Mouse (Mus musculus) testis, postnatal 14 days (tissue): ENCODE measurements around the gene Elovl6.

Experiments used
- DNase-seq: peaks from one replicate; pipeline ENCODE4 v3.0.0; 2021; ENCODE audit warnings: low spot score

Gene Elovl6

GRCm38 (mm10) chr3:129566013-129566412, 33.9 kb downstream of the Elovl6 start:
- DNase-seq = no peak

GRCm38 (mm10) chr3:129566876-129567275, 34.7 kb downstream of the Elovl6 start:
- DNase-seq = peak; percentile 17

GRCm38 (mm10) chr3:129568506-129568905, 36.4 kb downstream of the Elovl6 start:
- DNase-seq = no peak

DNA sequence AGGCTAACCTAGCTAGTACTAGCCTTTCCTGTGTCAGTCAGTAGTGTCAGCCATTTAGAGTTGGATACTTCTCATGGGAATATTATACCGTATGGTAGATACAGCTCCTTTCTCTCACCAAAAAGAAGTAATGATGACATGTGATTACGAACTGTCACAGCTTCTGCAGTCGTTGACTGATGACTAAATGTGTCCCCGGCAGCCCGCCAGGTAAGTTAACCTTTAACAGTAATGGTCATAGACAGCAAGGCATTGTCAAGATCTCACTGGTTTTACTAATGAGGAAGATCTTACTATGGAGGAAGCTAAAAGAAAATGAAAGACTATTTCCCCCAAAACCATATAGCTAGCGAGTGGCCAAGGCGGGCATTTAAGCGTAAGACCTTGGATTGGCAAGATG, 38.8 kb downstream of the Elovl6 start:
- no peak for DNase-seq

DNA sequence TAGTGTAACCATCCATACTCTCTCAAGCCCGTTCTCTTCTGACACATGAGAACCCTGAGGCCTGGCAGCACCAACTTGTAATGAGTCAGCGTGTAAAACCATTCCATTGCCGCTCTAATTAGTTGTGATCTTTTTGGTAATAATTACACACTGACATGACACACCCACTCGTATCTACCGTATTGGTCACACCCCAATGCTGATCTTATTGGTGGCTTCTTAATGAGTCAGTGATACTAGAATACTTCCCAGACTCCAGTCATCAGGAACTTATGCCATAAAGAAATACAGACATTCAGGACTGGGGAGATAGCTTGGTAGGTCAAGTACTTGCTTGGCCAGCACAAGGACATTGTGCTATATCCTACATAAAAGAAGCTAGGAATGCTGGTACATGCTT, 39.5 kb downstream of the Elovl6 start:
- no peak for DNase-seq

GRCm38 (mm10) chr3:129572959-129573358, 40.8 kb downstream of the Elovl6 start:
- no peak for DNase-seq

DNA sequence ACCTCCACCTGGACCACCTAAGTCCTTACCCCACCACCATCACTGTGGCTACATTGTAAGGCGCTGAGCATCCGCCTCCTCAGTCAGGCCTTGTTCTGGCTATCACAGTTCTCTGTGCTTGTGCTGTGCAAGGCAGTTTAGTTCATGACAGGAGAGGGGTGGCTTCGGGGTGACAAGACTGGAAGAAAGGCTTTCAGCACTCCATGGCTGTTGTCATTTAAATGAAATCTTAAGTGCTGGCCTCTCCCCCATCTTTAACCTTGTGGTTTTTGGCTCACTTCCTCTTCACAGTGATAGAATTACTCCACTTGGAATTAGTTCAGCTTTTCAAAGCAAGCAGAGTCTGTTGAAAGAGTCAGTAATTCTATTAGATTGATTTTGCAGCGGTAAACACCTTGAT, 41.5 kb downstream of the Elovl6 start:
- DNase-seq = no peak

DNA sequence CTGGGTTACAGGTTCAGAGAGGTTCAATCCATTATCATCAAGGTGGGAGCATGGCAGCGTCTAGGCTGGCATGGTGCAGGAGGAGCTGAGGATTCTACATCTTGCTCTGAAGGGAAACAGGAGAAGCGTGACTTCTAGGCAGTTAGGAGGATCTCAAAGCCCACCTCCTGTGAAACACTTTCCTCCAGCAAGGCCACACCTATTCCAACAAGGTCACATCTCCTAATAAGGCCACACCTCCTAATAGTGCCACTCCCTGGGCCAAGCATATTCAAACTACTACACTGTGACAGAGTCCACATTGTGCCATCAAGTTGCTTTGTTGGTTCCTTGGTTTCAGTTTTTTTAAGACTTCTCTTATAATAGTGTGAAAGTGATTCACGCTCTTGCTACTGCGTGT, 42.9 kb downstream of the Elovl6 start:
- DNase-seq = no peak

GRCm38 (mm10) chr3:129576522-129576921, 44.4 kb downstream of the Elovl6 start:
- DNase-seq = no peak

- DNase-seq = no peak
Measured at GRCm38 (mm10) chr3:129578741-129579475, 46.8 kb downstream of the Elovl6 start.

- no peak for DNase-seq
Measured at GRCm38 (mm10) chr3:129581024-129581423, 48.9 kb downstream of the Elovl6 start.

GRCm38 (mm10) chr3:129582449-129582848, 50.3 kb downstream of the Elovl6 start:
- DNase-seq = no peak

DNA sequence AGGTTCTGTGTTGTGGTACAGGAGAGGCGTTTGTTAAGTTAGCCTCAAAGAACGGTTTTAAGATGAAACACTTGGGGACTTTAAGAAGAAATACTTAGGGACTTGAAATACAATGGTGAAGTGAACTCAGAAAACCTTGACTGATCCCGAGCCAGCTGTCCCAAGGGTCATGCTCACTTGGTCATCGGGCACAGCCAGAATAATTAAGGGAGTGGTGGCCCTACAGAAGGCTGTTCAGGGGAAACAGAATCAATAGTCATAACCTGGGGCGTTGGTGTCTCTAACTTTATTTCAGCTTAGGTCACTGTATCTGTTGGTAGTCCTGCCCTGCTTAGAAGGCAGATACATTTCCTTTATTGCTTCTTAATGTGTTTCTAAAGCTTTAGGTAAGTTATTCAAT, 51.1 kb downstream of the Elovl6 start:
- no peak for DNase-seq

DNA sequence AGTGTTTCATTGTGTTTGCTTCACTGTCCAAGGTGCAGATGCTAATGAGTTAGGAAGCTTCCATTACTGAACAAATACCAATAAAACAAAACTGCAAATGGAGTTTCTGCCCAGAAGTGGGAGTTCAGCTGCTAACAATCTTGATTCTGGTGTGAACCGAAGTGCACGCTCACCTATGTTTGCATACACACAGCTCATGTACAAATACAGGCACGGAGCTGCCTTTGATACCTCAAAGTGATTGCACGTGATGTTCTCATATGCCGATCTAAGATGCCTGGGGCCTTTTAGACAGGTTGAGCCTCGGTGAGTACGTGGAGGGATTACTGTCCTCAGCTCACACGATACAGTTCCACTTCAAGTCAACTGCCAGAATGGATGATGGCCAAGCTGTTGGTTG, 55.8 kb downstream of the Elovl6 start:
- no peak for DNase-seq

- DNase-seq = no peak
Measured at GRCm38 (mm10) chr3:129588753-129589152, 56.6 kb downstream of the Elovl6 start.

DNA sequence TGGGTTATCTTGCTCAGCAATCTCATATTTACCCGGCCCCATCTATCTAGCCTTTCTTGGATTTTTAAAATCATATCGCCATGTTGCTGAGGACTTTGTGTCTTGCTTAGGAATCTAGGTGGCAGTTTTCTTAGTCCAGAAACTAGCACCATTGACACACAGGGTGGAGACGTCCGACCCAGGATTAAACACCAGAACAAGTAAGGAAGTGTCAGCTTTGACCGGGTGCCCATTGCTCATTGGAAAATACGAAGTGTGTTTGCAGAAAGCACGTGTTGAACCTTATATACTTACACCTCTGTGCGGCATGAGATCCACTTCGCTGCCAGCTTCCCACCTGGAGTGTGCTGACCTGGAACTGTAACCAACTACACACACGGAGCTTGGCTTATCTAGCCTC, 57.5 kb downstream of the Elovl6 start:
- no peak for DNase-seq

DNA sequence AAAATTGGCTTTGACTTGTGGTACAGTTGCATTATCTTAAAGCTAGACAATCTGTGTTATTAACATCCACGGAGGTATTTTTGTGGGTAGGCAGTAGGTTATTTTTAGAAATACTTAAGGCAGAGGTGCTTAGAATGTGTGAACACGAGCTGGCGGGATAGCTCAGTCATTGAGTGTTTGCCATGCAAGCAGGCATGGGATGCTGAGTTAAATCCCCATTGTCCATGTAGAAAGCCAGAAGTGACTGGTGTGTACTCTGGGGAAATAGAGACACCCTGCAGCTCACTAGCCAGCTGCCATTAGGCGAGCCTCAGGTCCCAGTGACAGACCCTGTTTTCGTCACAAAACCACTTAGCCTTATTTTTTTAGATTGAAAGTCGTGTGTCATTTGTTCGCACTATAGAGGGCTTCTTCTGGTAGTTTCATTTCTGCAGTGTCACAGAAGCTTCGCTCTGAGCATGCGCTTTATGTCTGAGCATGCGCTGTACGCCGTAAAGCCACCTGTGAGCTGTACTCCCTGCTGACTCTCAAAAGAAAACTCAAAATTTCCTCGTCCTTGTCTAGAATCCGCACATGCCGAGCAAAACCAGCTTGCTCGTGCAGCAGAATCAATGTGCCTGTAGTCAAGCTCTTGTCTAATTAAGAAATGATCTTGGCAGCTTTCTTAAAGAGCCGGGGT, 58.5 kb downstream of the Elovl6 start:
- no peak for DNase-seq

GRCm38 (mm10) chr3:129591251-129591650, 59.1 kb downstream of the Elovl6 start:
- DNase-seq = no peak

GRCm38 (mm10) chr3:129591761-129592160, 59.6 kb downstream of the Elovl6 start:
- DNase-seq = no peak

- peak; percentile 19 for DNase-seq
Measured at GRCm38 (mm10) chr3:129593001-129593400, 60.8 kb downstream of the Elovl6 start.

DNA sequence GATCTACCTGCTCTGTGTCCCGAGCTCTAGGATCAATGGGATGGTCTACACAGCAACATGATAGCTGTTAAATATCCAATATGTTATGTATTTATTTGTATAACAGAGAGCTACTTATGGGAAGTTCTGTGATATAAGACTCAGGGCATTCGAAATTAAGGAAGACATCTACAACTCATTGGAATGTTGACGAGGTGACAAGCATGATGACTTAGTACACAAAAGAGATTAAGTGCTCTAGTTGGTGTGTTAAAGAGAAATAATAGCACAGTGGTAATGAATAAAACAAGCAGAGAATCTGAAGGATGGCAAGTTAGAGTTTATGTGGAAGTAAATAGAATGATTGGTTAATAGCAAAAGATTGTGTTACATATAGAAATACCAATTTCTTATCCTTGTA, 61.6 kb downstream of the Elovl6 start:
- no peak for DNase-seq

- DNase-seq = no peak
Measured at GRCm38 (mm10) chr3:129596098-129596497, 63.9 kb downstream of the Elovl6 start.

DNA sequence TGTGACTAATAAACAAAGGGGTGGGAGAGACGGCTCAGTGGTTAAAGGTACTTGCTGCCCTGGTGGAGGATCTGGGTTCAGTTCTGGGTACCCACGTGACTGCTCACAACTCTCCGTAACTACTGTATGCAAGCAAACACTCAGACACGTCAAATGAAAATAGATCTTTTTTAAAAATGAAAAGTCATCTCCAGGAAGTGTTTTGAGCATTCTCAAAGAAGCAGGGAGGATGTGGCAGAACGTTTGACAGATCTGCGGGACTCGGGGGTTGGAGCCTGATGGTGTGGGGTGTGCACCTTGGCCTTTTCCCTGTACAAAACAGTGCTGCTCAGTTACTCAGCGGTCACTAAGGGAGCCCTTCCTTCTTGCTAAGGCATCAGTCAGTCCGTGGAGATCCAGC, 70.1 kb downstream of the Elovl6 start:
- no peak for DNase-seq

GRCm38 (mm10) chr3:129605487-129605886, 73.3 kb downstream of the Elovl6 start:
- no peak for DNase-seq
